Mouse (Mus musculus) embryonic fibroblast, embryonic 13.5 days (primary cell): ENCODE results near the gene Cubn. TPM values are rescaled to one million over a fixed set of nuclear protein-coding genes. Genes with fewer than 3 reads are reported as not detected.

Experiments
- H3K27ac ChIP-seq: 2 replicates; pipeline ENCODE4 v1.5.1; 2012; ENCODE audit warnings: low read length, control low read depth, inconsistent platforms; ENCODE audit not compliant: insufficient read depth
- H3K4me1 ChIP-seq: 2 replicates; pipeline ENCODE4 v1.6.1; 2011; ENCODE audit warnings: low read length; ENCODE audit not compliant: control insufficient read depth, insufficient read depth
- H3K4me3 ChIP-seq: 2 replicates; pipeline ENCODE4 v1.5.1; 2011; ENCODE audit warnings: mild to moderate bottlenecking, control low read depth, low read length; ENCODE audit not compliant: insufficient read depth
- CTCF ChIP-seq: IDR thresholded peaks from 2 replicates; pipeline ENCODE4 v1.5.1; 2011; ENCODE audit warnings: mild to moderate bottlenecking, control low read depth, low read length, moderate library complexity, borderline replicate concordance; ENCODE audit not compliant: insufficient read depth
- POLR2A ChIP-seq: IDR thresholded peaks from 2 replicates; pipeline ENCODE4 v1.6.1; 2011; ENCODE audit warnings: low read depth, mild to moderate bottlenecking, control low read depth, low read length, moderate library complexity
- polyA plus RNA-seq: library from polyadenylated mRNA; stranded (reverse); fragments of >200 nt; gene quantifications from 2 replicates; pipeline ENCODE4 v1.2.4, GENCODE M21; 2011; ENCODE audit warnings: low read depth; ENCODE audit not compliant: missing spikeins, insufficient read length

Cubn gene
- 0.81 and 1.2 TPM in 2 replicates for polyA plus RNA-seq

DNA sequence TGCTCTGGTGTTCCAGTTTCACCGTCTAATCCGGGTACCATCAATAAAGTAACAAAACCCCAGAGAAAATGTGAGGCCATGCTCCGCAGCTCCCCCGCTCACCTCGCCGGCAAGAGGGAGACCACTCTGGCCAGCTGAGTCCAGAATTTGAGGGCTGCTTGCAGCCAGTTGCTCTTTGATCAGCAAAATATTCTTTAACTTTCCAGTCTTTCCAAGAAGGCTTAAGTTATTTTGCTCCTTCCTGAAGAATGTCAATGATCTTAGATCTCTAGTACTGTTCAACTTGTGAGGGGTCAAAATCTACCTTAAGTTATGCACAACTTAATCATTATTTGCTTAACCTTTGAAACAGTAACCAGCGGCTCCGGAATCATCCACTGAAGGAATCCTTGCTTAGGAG, at the start of gene Cubn:
Gene Cubn, minus strand, starts transcription at position 80 of the 400 bp plus-strand sequence.
- Histone ChIP-seq H3K4me3 (no peak within 1 kb of the TSS), H3K27ac (no peak within 1 kb of the TSS), H3K4me1 (peaks cover 3% of the 10 kb centered on the region)
- no peak for TF ChIP-seq POLR2A
- no peak for TF ChIP-seq CTCF

DNA sequence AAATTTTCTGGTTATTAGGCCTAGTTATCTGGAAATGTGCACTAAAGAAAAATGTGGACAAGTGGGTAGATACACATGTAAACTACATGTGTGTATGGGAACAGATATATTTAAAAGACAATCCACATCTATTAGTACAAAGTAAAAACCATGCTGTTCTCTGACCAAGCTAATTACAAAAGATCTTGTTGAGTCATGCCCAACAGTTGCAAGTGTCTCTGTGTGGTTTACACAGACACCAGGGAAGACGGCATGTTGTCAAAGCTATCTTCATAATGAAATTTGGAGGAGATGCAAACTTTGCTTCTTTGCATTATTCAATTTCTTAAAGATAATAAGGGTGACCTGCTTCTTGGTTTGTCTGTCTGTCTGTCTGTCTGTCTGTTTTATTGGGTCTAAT, 48.2 kb upstream of the Cubn start:
- Histone ChIP-seq H3K4me1 (peaks cover 2% of the 10 kb centered on the region; the same call in 1 of the 2 replicates), H3K4me3 (no peak overlapping the region), H3K27ac (no peak overlapping the region)
- TF ChIP-seq POLR2A (no peak), CTCF (no peak)

DNA sequence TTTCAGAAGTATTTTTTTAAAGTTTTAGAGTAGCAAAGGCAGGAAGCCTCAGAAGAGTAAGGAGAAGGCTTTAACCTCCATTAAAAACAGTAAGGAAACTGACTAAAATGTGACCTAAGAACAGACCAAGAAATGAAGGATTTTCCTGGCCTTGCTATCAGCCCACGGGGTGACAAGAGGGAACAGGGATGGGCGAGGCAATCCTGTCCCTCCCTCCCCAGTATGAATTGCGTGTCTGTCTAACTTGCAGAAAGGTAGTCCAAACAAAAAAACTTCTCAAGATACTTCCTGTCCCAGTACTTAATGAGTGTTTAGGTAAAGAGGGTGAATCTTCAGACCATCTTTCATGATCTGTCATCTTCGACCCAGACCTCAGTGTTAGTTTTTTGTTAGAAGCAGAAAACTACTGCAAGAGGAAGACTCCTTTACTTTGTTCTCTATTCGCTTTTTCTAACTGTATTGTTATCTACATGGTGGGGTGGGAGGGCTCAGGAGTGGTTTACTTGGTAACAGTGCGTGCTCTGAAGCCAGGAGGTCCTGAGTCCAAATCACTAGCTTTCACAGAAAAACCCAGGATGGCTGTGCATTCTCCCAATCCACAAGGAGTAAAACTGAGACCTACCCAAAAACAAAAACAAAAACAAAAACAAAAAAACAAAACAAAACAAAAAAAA, 47.2 kb upstream of the Cubn start:
- no peak overlapping the region for H3K4me3 ChIP-seq
- no peak overlapping the region for H3K27ac ChIP-seq
- TF ChIP-seq CTCF (no peak), POLR2A (no peak)
- H3K4me1 ChIP-seq, result peaks cover 3% of the 10 kb centered on the region; the same call in 1 of the 2 replicates

DNA sequence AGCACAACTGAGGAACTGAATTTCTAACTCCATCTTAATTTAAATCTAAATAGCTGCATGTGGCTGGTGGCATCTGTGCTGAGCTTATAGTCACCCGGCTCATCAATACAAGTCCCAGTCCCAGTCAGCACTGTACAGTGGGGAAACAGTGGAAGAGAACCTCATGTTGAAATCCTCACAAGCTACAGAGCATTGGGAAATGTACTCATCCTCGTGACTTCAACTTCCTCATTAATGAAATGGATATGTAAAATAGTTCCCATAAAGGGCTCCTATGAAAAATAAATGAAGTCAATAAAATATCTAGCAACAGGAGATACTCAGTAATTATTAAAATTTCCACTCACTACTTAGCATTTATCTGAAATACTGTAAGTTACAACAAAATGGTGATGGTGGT, 46.6 kb upstream of the Cubn start:
- Histone ChIP-seq H3K4me3 (no peak overlapping the region), H3K4me1 (peaks cover 3% of the 10 kb centered on the region; the same call in 1 of the 2 replicates), H3K27ac (no peak overlapping the region)
- TF ChIP-seq CTCF, result no peak
- TF ChIP-seq POLR2A, result no peak

GRCm38 (mm10) chr2:13537733-13538132, 46.1 kb upstream of the Cubn start:
- peaks cover 3% of the 10 kb centered on the region; the same call in 1 of the 2 replicates for H3K4me1 ChIP-seq
- no peak for TF ChIP-seq CTCF

GRCm38 (mm10) chr2:13536747-13537146, 45.1 kb upstream of the Cubn start:
- TF ChIP-seq CTCF, result no peak
- no peak for TF ChIP-seq POLR2A
- no peak overlapping the region for H3K27ac ChIP-seq
- H3K4me3 ChIP-seq, result no peak overlapping the region
- H3K4me1 ChIP-seq, result peaks cover 3% of the 10 kb centered on the region; the same call in 1 of the 2 replicates

More at GRCm38 (mm10) chr2:13537733-13538132, 46.1 kb upstream of the Cubn start:
- Histone ChIP-seq H3K27ac (no peak overlapping the region), H3K4me3 (no peak overlapping the region)

- no peak overlapping the region for H3K27ac ChIP-seq
These were observed 39.0 kb upstream of the Cubn start for GRCm38 (mm10) chr2:13530639-13531038.

GRCm38 (mm10) chr2:13529253-13529933, 37.8 kb upstream of the Cubn start:
- H3K4me1 ChIP-seq, result peaks cover 5% of the 10 kb centered on the region; the same call in 1 of the 2 replicates
- no peak overlapping the region for H3K4me3 ChIP-seq
- H3K27ac ChIP-seq, result no peak overlapping the region
- TF ChIP-seq CTCF (no peak), POLR2A (no peak)

More at GRCm38 (mm10) chr2:13530639-13531038, 39.0 kb upstream of the Cubn start:
- Histone ChIP-seq H3K4me1 (peaks cover 6% of the 10 kb centered on the region; the same call in 1 of the 2 replicates), H3K4me3 (no peak overlapping the region)
- TF ChIP-seq CTCF, result no peak
- no peak for TF ChIP-seq POLR2A

- Histone ChIP-seq H3K4me1 (peaks cover 12% of the 10 kb centered on the region; the same call in 1 of the 2 replicates), H3K4me3 (no peak overlapping the region), H3K27ac (no peak overlapping the region)
- TF ChIP-seq POLR2A (no peak), CTCF (no peak)
These were observed 35.9 kb upstream of the Cubn start for GRCm38 (mm10) chr2:13527531-13527930.

DNA sequence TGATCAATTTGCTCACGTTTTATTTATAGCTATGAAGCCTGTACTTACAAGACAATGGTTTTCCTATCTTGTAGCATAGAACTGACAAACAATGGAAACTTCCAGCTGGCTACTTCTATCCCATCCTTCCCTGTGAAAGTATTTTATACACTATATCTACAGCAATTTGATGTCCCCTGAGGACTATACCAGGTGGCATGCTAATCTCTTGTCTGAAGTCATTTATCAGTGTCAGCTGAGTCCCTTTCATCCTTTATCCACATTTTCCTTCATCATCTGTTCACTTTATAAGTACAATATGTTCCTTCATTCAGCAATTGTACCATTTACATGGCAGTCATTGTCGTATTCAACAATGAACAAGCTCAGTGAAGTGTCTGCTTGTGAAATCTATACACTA, 35.5 kb upstream of the Cubn start:
- no peak overlapping the region for H3K4me3 ChIP-seq
- TF ChIP-seq CTCF, result no peak
- no peak for TF ChIP-seq POLR2A
- H3K4me1 ChIP-seq, result peaks cover 12% of the 10 kb centered on the region; the same call in 1 of the 2 replicates
- H3K27ac ChIP-seq, result no peak overlapping the region
